Mouse (Mus musculus): ENCODE data around the gene Ccdc136. TPM values are rescaled to one million over a fixed set of nuclear protein-coding genes. Genes with fewer than 3 reads are reported as not detected.

Gene Ccdc136
- polyA plus RNA-seq, 1 experiment from 2014 or later: 4.0 TPM

- no peak for ATAC-seq
- no peaks in the 10 kb centered on the region for H3K9me3 ChIP-seq (ENCODE audit: control insufficient read depth)
- peaks cover 42% of the 10 kb centered on the region for H3K27me3 ChIP-seq (replicated peaks; ENCODE audit: control insufficient read depth, insufficient read depth, low read length)
- H3K27ac ChIP-seq (ENCODE audit: low read depth, low read length): peak overlapping the region; percentile 46; the same call in 1 of the 2 replicates
- WGBS: 20% methylated on average over 11 of the region's 11 CpGs
- H3K4me2 ChIP-seq (replicated peaks; ENCODE audit: low read depth): peak overlapping the region; percentile 85
- TF ChIP-seq CTCF (IDR thresholded peaks at IDR 0.05; ENCODE audit: low read depth): no peak
- no peaks in the 10 kb centered on the region; the same call in 1 of the 2 replicates for H3K36me3 ChIP-seq (ENCODE audit: control insufficient read depth, insufficient read depth)
- no peak overlapping the region for H3K4me3 ChIP-seq (ENCODE audit: low read depth, low read length)
- H3K4me1 ChIP-seq (replicated peaks; ENCODE audit: control insufficient read depth, insufficient read depth, low read length): no peaks in the 10 kb centered on the region
- H3K9ac ChIP-seq (ENCODE audit: low read depth, low read length): peak overlapping the region; percentile 11; the same call in 1 of the 2 replicates
These were observed 40.4 kb downstream of the Ccdc136 start for GRCm38 (mm10) chr6:29436461-29436934.

- 82% methylated on average over 4 of the region's 4 CpGs for WGBS
- no peak for ATAC-seq
- no peak overlapping the region for H3K4me3 ChIP-seq (ENCODE audit: low read depth, low read length)
- no peaks in the 10 kb centered on the region for H3K9me3 ChIP-seq (ENCODE audit: control insufficient read depth)
- H3K4me1 ChIP-seq (replicated peaks; ENCODE audit: control insufficient read depth, insufficient read depth, low read length): no peaks in the 10 kb centered on the region
- H3K4me2 ChIP-seq (replicated peaks; ENCODE audit: low read depth): no peak overlapping the region
- no peak overlapping the region for H3K27ac ChIP-seq (ENCODE audit: low read depth, low read length)
- TF ChIP-seq CTCF (IDR thresholded peaks at IDR 0.05; ENCODE audit: low read depth): no peak
- no peak overlapping the region for H3K9ac ChIP-seq (ENCODE audit: low read depth, low read length)
- peaks cover 4% of the 10 kb centered on the region; the same call in 1 of the 2 replicates for H3K36me3 ChIP-seq (ENCODE audit: control insufficient read depth, insufficient read depth)
- H3K27me3 ChIP-seq (replicated peaks; ENCODE audit: control insufficient read depth, insufficient read depth, low read length): peaks cover 16% of the 10 kb centered on the region; the same call in 1 of the 2 replicates
These were observed 43.1 kb downstream of the Ccdc136 start for GRCm38 (mm10) chr6:29439251-29439650.

GRCm38 (mm10) chr6:29439789-29440188 is 43.7 kb downstream of the Ccdc136 start:
- no peak overlapping the region for H3K4me3 ChIP-seq (ENCODE audit: low read depth, low read length)
- 88% methylated on average over 6 of the region's 6 CpGs for WGBS
- H3K9ac ChIP-seq (ENCODE audit: low read depth, low read length): no peak overlapping the region
- peaks cover 11% of the 10 kb centered on the region; the same call in 1 of the 2 replicates for H3K27me3 ChIP-seq (replicated peaks; ENCODE audit: control insufficient read depth, insufficient read depth, low read length)
- H3K36me3 ChIP-seq (ENCODE audit: control insufficient read depth, insufficient read depth): peaks cover 4% of the 10 kb centered on the region; the same call in 1 of the 2 replicates
- H3K4me1 ChIP-seq (replicated peaks; ENCODE audit: control insufficient read depth, insufficient read depth, low read length): no peaks in the 10 kb centered on the region
- H3K9me3 ChIP-seq (ENCODE audit: control insufficient read depth): no peaks in the 10 kb centered on the region
- no peak overlapping the region for H3K4me2 ChIP-seq (replicated peaks; ENCODE audit: low read depth)
- no peak for ATAC-seq
- H3K27ac ChIP-seq (ENCODE audit: low read depth, low read length): no peak overlapping the region
- no peak for TF ChIP-seq CTCF (IDR thresholded peaks at IDR 0.05; ENCODE audit: low read depth)

- no peak for ATAC-seq
- no peak overlapping the region for H3K4me2 ChIP-seq (replicated peaks; ENCODE audit: low read depth)
- no peaks in the 10 kb centered on the region for H3K4me1 ChIP-seq (replicated peaks; ENCODE audit: control insufficient read depth, insufficient read depth, low read length)
- peaks cover 8% of the 10 kb centered on the region; the same call in 1 of the 2 replicates for H3K36me3 ChIP-seq (ENCODE audit: control insufficient read depth, insufficient read depth)
- no peak overlapping the region for H3K27ac ChIP-seq (ENCODE audit: low read depth, low read length)
- no peaks in the 10 kb centered on the region for H3K9me3 ChIP-seq (ENCODE audit: control insufficient read depth)
- no peak overlapping the region for H3K4me3 ChIP-seq (ENCODE audit: low read depth, low read length)
- H3K27me3 ChIP-seq (replicated peaks; ENCODE audit: control insufficient read depth, insufficient read depth, low read length): no peaks in the 10 kb centered on the region
- peak; percentile 81 for TF ChIP-seq CTCF (IDR thresholded peaks at IDR 0.05; ENCODE audit: low read depth)
- WGBS: 66% methylated on average over 11 of the region's 11 CpGs
- H3K9ac ChIP-seq (ENCODE audit: low read depth, low read length): no peak overlapping the region
These were observed 48.7 kb downstream of the Ccdc136 start for GRCm38 (mm10) chr6:29444773-29445172.

- H3K27me3 ChIP-seq (replicated peaks; ENCODE audit: control insufficient read depth, insufficient read depth, low read length): no peaks in the 10 kb centered on the region
- no peak for ATAC-seq
- no peak overlapping the region for H3K27ac ChIP-seq (ENCODE audit: low read depth, low read length)
- H3K9me3 ChIP-seq (ENCODE audit: control insufficient read depth): no peaks in the 10 kb centered on the region
- no peaks in the 10 kb centered on the region for H3K4me1 ChIP-seq (replicated peaks; ENCODE audit: control insufficient read depth, insufficient read depth, low read length)
- H3K9ac ChIP-seq (ENCODE audit: low read depth, low read length): no peak overlapping the region
- peaks cover 8% of the 10 kb centered on the region; the same call in 1 of the 2 replicates for H3K36me3 ChIP-seq (ENCODE audit: control insufficient read depth, insufficient read depth)
- H3K4me2 ChIP-seq (replicated peaks; ENCODE audit: low read depth): no peak overlapping the region
- no peak for TF ChIP-seq CTCF (IDR thresholded peaks at IDR 0.05; ENCODE audit: low read depth)
- 89% methylated on average over 7 of the region's 7 CpGs for WGBS
- no peak overlapping the region for H3K4me3 ChIP-seq (ENCODE audit: low read depth, low read length)
These were observed 49.2 kb downstream of the Ccdc136 start for GRCm38 (mm10) chr6:29445354-29445753.

- no peak overlapping the region for H3K9ac ChIP-seq (ENCODE audit: low read depth, low read length)
- H3K4me2 ChIP-seq (replicated peaks; ENCODE audit: low read depth): no peak overlapping the region
- no peaks in the 10 kb centered on the region for H3K9me3 ChIP-seq (ENCODE audit: control insufficient read depth)
- no peaks in the 10 kb centered on the region for H3K4me1 ChIP-seq (replicated peaks; ENCODE audit: control insufficient read depth, insufficient read depth, low read length)
- TF ChIP-seq CTCF (IDR thresholded peaks at IDR 0.05; ENCODE audit: low read depth): no peak
- no peak overlapping the region for H3K4me3 ChIP-seq (ENCODE audit: low read depth, low read length)
- H3K27me3 ChIP-seq (replicated peaks; ENCODE audit: control insufficient read depth, insufficient read depth, low read length): no peaks in the 10 kb centered on the region
- 35% methylated on average over 4 of the region's 4 CpGs for WGBS
- no peak overlapping the region for H3K27ac ChIP-seq (ENCODE audit: low read depth, low read length)
- no peak for ATAC-seq
- peaks cover 12% of the 10 kb centered on the region; the same call in 1 of the 2 replicates for H3K36me3 ChIP-seq (ENCODE audit: control insufficient read depth, insufficient read depth)
These were observed 53.7 kb downstream of the Ccdc136 start for GRCm38 (mm10) chr6:29449858-29450257.
